Mouse (Mus musculus): ENCODE results near the gene Pnma5. TPM values are rescaled to one million over a fixed set of nuclear protein-coding genes. Genes with fewer than 3 reads are reported as not detected.

Pnma5 gene
- total RNA-seq, 1 experiment: 36.5 TPM

- H3K4me3 ChIP-seq (ENCODE audit: insufficient read depth in 1 of 2, low read depth in 1 of 2, low read length in 2 of 2, poor library complexity in 1 of 2, severe bottlenecking in 1 of 2): no peak overlapping the region
- H3K27ac ChIP-seq (ENCODE audit: insufficient read depth, low read depth, low read length, poor library complexity, severe bottlenecking): no peak overlapping the region
- H3K9ac ChIP-seq (ENCODE audit: insufficient read depth, low read depth, low read length, poor library complexity, severe bottlenecking): no peak overlapping the region
- no peaks in the 10 kb centered on the region for H3K9me3 ChIP-seq (ENCODE audit: control insufficient read depth, insufficient read depth, low read depth, low read length)
- no peaks in the 10 kb centered on the region; the same call in 1 of the 2 replicates for H3K36me3 ChIP-seq (ENCODE audit: control insufficient read depth, insufficient read depth, low read length, poor library complexity, severe bottlenecking)
- TF ChIP-seq CHD2 (IDR thresholded peaks at IDR 0.05; ENCODE audit: low read depth, low read length) (no peak), ZC3H11A (IDR thresholded peaks at IDR 0.05; ENCODE audit: borderline replicate concordance, low read depth, low read length) (no peak), ZNF384 (IDR thresholded peaks at IDR 0.05; ENCODE audit: low read depth, low read length) (no peak), HCFC1 (IDR thresholded peaks at IDR 0.05; ENCODE audit: borderline replicate concordance, insufficient read depth, low read length) (no peak), MAFK (IDR thresholded peaks at IDR 0.05; ENCODE audit: insufficient read depth, low read depth, low read length) (no peak)
- no peak for DNase-seq (ENCODE audit: low read depth, low spot score)
- in situ Hi-C loops (cut with MboI; ENCODE audit: low sequenced_read_pairs in 2 of 2, unreplicated experiment in 2 of 2): no loop called here
- H3K4me1 ChIP-seq (ENCODE audit: control insufficient read depth in 2 of 2, insufficient read depth in 2 of 2, low read length in 2 of 2, poor library complexity in 1 of 2): no peaks in the 10 kb centered on the region
These were observed 31.2 kb downstream of the Pnma5 start for GRCm38 (mm10) chrX:73005678-73006077.

- TF ChIP-seq ZNF384 (IDR thresholded peaks at IDR 0.05; ENCODE audit: low read depth, low read length) (no peak), HCFC1 (IDR thresholded peaks at IDR 0.05; ENCODE audit: borderline replicate concordance, insufficient read depth, low read length) (no peak), CHD2 (IDR thresholded peaks at IDR 0.05; ENCODE audit: low read depth, low read length) (no peak), ZC3H11A (IDR thresholded peaks at IDR 0.05; ENCODE audit: borderline replicate concordance, low read depth, low read length) (no peak), MAFK (IDR thresholded peaks at IDR 0.05; ENCODE audit: insufficient read depth, low read depth, low read length) (no peak)
- Histone ChIP-seq H3K36me3 (ENCODE audit: control insufficient read depth, insufficient read depth, low read length, poor library complexity, severe bottlenecking) (no peaks in the 10 kb centered on the region; the same call in 1 of the 2 replicates), H3K9ac (ENCODE audit: insufficient read depth, low read depth, low read length, poor library complexity, severe bottlenecking) (no peak overlapping the region), H3K9me3 (ENCODE audit: control insufficient read depth, insufficient read depth, low read depth, low read length) (no peaks in the 10 kb centered on the region), H3K4me3 (ENCODE audit: insufficient read depth in 1 of 2, low read depth in 1 of 2, low read length in 2 of 2, poor library complexity in 1 of 2, severe bottlenecking in 1 of 2) (no peak overlapping the region), H3K4me1 (ENCODE audit: control insufficient read depth in 2 of 2, insufficient read depth in 2 of 2, low read length in 2 of 2, poor library complexity in 1 of 2) (no peaks in the 10 kb centered on the region), H3K27ac (ENCODE audit: insufficient read depth, low read depth, low read length, poor library complexity, severe bottlenecking) (no peak overlapping the region)
- in situ Hi-C loops (cut with MboI; ENCODE audit: low sequenced_read_pairs in 2 of 2, unreplicated experiment in 2 of 2): no loop called here
- no peak for DNase-seq (ENCODE audit: low read depth, low spot score)
These were observed 33.8 kb downstream of the Pnma5 start for GRCm38 (mm10) chrX:73003110-73003509.

- H3K36me3 ChIP-seq (ENCODE audit: control insufficient read depth, insufficient read depth, low read length, poor library complexity, severe bottlenecking): no peaks in the 10 kb centered on the region
- TF ChIP-seq MAFK (IDR thresholded peaks at IDR 0.05; ENCODE audit: insufficient read depth, low read depth, low read length) (no peak), ZNF384 (IDR thresholded peaks at IDR 0.05; ENCODE audit: low read depth, low read length) (no peak), ZC3H11A (IDR thresholded peaks at IDR 0.05; ENCODE audit: borderline replicate concordance, low read depth, low read length) (no peak), CHD2 (IDR thresholded peaks at IDR 0.05; ENCODE audit: low read depth, low read length) (no peak), HCFC1 (IDR thresholded peaks at IDR 0.05; ENCODE audit: borderline replicate concordance, insufficient read depth, low read length) (no peak)
- H3K9ac ChIP-seq (ENCODE audit: insufficient read depth, low read depth, low read length, poor library complexity, severe bottlenecking): no peak overlapping the region
- in situ Hi-C loops (cut with MboI; ENCODE audit: low sequenced_read_pairs in 2 of 2, unreplicated experiment in 2 of 2): no loop called here
- no peak for DNase-seq (ENCODE audit: low read depth, low spot score)
- H3K4me1 ChIP-seq (ENCODE audit: control insufficient read depth in 2 of 2, insufficient read depth in 2 of 2, low read length in 2 of 2, poor library complexity in 1 of 2): no peaks in the 10 kb centered on the region
- no peaks in the 10 kb centered on the region for H3K9me3 ChIP-seq (ENCODE audit: control insufficient read depth, insufficient read depth, low read depth, low read length)
- no peak overlapping the region for H3K27ac ChIP-seq (ENCODE audit: insufficient read depth, low read depth, low read length, poor library complexity, severe bottlenecking)
- no peak overlapping the region for H3K4me3 ChIP-seq (ENCODE audit: insufficient read depth in 1 of 2, low read depth in 1 of 2, low read length in 2 of 2, poor library complexity in 1 of 2, severe bottlenecking in 1 of 2)
These were observed 41.4 kb downstream of the Pnma5 start for GRCm38 (mm10) chrX:72995542-72995941.

- H3K27ac ChIP-seq (ENCODE audit: insufficient read depth, low read depth, low read length, poor library complexity, severe bottlenecking): no peak overlapping the region
- no peaks in the 10 kb centered on the region for H3K36me3 ChIP-seq (ENCODE audit: control insufficient read depth, insufficient read depth, low read length, poor library complexity, severe bottlenecking)
- H3K9ac ChIP-seq (ENCODE audit: insufficient read depth, low read depth, low read length, poor library complexity, severe bottlenecking): no peak overlapping the region
- in situ Hi-C loops (cut with MboI; ENCODE audit: low sequenced_read_pairs in 2 of 2, unreplicated experiment in 2 of 2): no loop called here
- H3K9me3 ChIP-seq (ENCODE audit: control insufficient read depth, insufficient read depth, low read depth, low read length): no peaks in the 10 kb centered on the region
- no peaks in the 10 kb centered on the region for H3K4me1 ChIP-seq (ENCODE audit: control insufficient read depth in 2 of 2, insufficient read depth in 2 of 2, low read length in 2 of 2, poor library complexity in 1 of 2)
- H3K4me3 ChIP-seq (ENCODE audit: insufficient read depth in 1 of 2, low read depth in 1 of 2, low read length in 2 of 2, poor library complexity in 1 of 2, severe bottlenecking in 1 of 2): no peak overlapping the region
- DNase-seq (ENCODE audit: low read depth, low spot score): no peak
- no peak for TF ChIP-seq MAFK (IDR thresholded peaks at IDR 0.05; ENCODE audit: insufficient read depth, low read depth, low read length)
These were observed 44.5 kb downstream of the Pnma5 start for GRCm38 (mm10) chrX:72992291-72992919.

- no peak overlapping the region for H3K9ac ChIP-seq (ENCODE audit: insufficient read depth, low read depth, low read length, poor library complexity, severe bottlenecking)
- TF ChIP-seq MAFK (IDR thresholded peaks at IDR 0.05; ENCODE audit: insufficient read depth, low read depth, low read length) (no peak), ZC3H11A (IDR thresholded peaks at IDR 0.05; ENCODE audit: borderline replicate concordance, low read depth, low read length) (no peak), CHD2 (IDR thresholded peaks at IDR 0.05; ENCODE audit: low read depth, low read length) (no peak), HCFC1 (IDR thresholded peaks at IDR 0.05; ENCODE audit: borderline replicate concordance, insufficient read depth, low read length) (no peak), ZNF384 (IDR thresholded peaks at IDR 0.05; ENCODE audit: low read depth, low read length) (no peak)
- no peaks in the 10 kb centered on the region for H3K4me1 ChIP-seq (ENCODE audit: control insufficient read depth in 2 of 2, insufficient read depth in 2 of 2, low read length in 2 of 2, poor library complexity in 1 of 2)
- no peak for DNase-seq (ENCODE audit: low read depth, low spot score)
- H3K9me3 ChIP-seq (ENCODE audit: control insufficient read depth, insufficient read depth, low read depth, low read length): no peaks in the 10 kb centered on the region
- no peaks in the 10 kb centered on the region for H3K36me3 ChIP-seq (ENCODE audit: control insufficient read depth, insufficient read depth, low read length, poor library complexity, severe bottlenecking)
- in situ Hi-C loops (cut with MboI; ENCODE audit: low sequenced_read_pairs in 2 of 2, unreplicated experiment in 2 of 2): no loop called here
- H3K27ac ChIP-seq (ENCODE audit: insufficient read depth, low read depth, low read length, poor library complexity, severe bottlenecking): no peak overlapping the region
- H3K4me3 ChIP-seq (ENCODE audit: insufficient read depth in 1 of 2, low read depth in 1 of 2, low read length in 2 of 2, poor library complexity in 1 of 2, severe bottlenecking in 1 of 2): no peak overlapping the region
These were observed 46.3 kb downstream of the Pnma5 start for GRCm38 (mm10) chrX:72990581-72990980.

Data from ES-E14 (cell line).